Mouse (Mus musculus): ENCODE measurements around the gene Fam173a. TPM values are rescaled to one million over a fixed set of nuclear protein-coding genes. Genes with fewer than 3 reads are reported as not detected.

The Fam173a gene
- polyA plus RNA-seq, 1 experiment = 135 TPM

DNA sequence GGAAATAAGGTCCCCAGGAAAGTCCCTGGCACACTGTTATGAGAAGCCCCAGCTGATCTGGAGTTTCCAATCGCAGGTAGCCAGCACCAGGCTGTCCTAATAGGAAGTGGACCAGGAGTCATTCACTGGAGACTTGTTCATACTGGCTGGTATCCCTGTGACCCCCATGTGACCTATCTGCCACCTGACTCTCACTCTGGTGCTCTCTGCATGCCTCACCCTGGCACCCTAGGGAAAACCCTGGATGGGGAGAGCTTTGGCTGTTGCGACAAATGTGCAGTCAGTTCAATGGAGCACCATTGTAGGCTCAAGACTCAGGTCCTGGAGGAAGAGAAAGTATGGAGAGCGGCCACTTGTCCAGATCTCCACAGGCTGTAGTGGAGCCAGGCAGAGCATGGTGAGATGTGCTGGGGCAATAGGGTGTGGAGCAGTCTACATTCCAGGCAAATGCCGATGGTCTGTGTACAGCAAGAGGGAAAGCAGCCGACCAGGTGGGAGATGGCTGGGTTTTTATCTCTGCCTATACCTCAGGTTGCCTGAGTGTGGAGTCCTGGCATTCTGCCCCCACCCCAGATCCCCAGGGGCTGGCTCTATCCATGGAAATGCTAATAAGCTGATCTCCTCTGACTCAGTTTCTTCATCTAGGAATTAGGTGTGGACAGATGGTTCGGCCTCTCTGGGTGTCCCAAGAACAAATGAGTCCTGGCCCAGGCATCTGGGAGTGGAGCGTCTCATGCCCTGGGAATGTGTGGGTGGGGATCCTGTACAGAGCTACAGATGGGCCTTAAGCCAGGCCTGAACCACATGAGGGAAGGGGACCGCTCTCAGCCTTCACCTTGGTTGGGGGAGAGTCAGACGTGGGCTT is 36.1 kb downstream of the Fam173a start:
- TF ChIP-seq POLR2A (IDR thresholded peaks at IDR 0.05; ENCODE audit: low read depth, low read length) (no peak), CTCF (IDR thresholded peaks at IDR 0.05; ENCODE audit: extremely low read depth, insufficient read length, insufficient replicate concordance, low read depth, low read length) (no peak)
- Histone ChIP-seq H3K4me3 (ENCODE audit: low read depth, low read length) (no peak overlapping the region), H3K4me1 (ENCODE audit: control insufficient read depth, insufficient read depth, insufficient read length, low read length) (no peaks in the 10 kb centered on the region), H3K27me3 (ENCODE audit: control insufficient read depth, insufficient read depth, low read length) (no peaks in the 10 kb centered on the region), H3K36me3 (ENCODE audit: control insufficient read depth, insufficient read depth, low read length) (no peaks in the 10 kb centered on the region), H3K27ac (ENCODE audit: insufficient read depth, low read depth, low read length) (no peak overlapping the region)
- 63% methylated on average over 9 of the region's 9 CpGs for WGBS

- H3K27ac ChIP-seq (ENCODE audit: insufficient read depth, low read depth, low read length) = no peak overlapping the region
- H3K4me3 ChIP-seq (ENCODE audit: low read depth, low read length) = no peak overlapping the region
- no peaks in the 10 kb centered on the region for H3K4me1 ChIP-seq (ENCODE audit: control insufficient read depth, insufficient read depth, insufficient read length, low read length)
- H3K36me3 ChIP-seq (ENCODE audit: control insufficient read depth, insufficient read depth, low read length) = no peaks in the 10 kb centered on the region
- H3K27me3 ChIP-seq (ENCODE audit: control insufficient read depth, insufficient read depth, low read length) = no peaks in the 10 kb centered on the region
- WGBS = 19% methylated on average over 4 of the region's 4 CpGs
- TF ChIP-seq POLR2A (IDR thresholded peaks at IDR 0.05; ENCODE audit: low read depth, low read length) = no peak
- TF ChIP-seq CTCF (IDR thresholded peaks at IDR 0.05; ENCODE audit: extremely low read depth, insufficient read length, insufficient replicate concordance, low read depth, low read length) = no peak
Measured at GRCm38 (mm10) chr17:25755627-25756377, 36.9 kb downstream of the Fam173a start.

DNA sequence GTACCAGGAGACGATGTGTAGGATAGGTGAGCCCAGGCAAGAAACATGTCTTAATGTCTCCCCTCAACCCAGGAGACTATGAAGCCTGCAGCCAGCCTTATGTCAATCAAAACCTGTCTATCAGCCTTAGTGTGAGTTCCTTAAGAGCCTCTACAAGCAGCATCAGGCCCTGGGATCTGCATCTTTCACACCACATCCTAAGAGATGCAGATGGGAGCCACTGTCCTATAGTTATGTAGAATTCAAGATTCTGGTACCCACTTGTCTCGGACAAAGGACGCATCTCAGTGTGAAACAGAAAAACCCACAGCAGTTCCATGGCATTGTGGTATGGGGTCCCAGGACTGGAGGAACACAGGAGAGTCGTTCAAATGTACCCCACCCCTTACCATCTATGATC is 37.6 kb downstream of the Fam173a start:
- no peaks in the 10 kb centered on the region for H3K27me3 ChIP-seq (ENCODE audit: control insufficient read depth, insufficient read depth, low read length)
- WGBS = 68% methylated on average over 4 of the region's 4 CpGs
- no peak overlapping the region for H3K27ac ChIP-seq (ENCODE audit: insufficient read depth, low read depth, low read length)
- H3K36me3 ChIP-seq (ENCODE audit: control insufficient read depth, insufficient read depth, low read length) = no peaks in the 10 kb centered on the region
- no peak overlapping the region for H3K4me3 ChIP-seq (ENCODE audit: low read depth, low read length)
- no peaks in the 10 kb centered on the region for H3K4me1 ChIP-seq (ENCODE audit: control insufficient read depth, insufficient read depth, insufficient read length, low read length)
- no peak for TF ChIP-seq CTCF (IDR thresholded peaks at IDR 0.05; ENCODE audit: extremely low read depth, insufficient read length, insufficient replicate concordance, low read depth, low read length)
- TF ChIP-seq POLR2A (IDR thresholded peaks at IDR 0.05; ENCODE audit: low read depth, low read length) = no peak

GRCm38 (mm10) chr17:25754241-25754640 is 38.5 kb downstream of the Fam173a start, which contains the start of gene Msln:
Gene Msln, minus strand, starts transcription at chr17:25754378.
- TF ChIP-seq CTCF (IDR thresholded peaks at IDR 0.05; ENCODE audit: extremely low read depth, insufficient read length, insufficient replicate concordance, low read depth, low read length) = no peak
- TF ChIP-seq POLR2A (IDR thresholded peaks at IDR 0.05; ENCODE audit: low read depth, low read length) = no peak
- no peak within 1 kb of the TSS for H3K27ac ChIP-seq (ENCODE audit: insufficient read depth, low read depth, low read length)
- H3K27me3 ChIP-seq (ENCODE audit: control insufficient read depth, insufficient read depth, low read length) = no peaks in the 10 kb centered on the region
- no peaks in the 10 kb centered on the region for H3K36me3 ChIP-seq (ENCODE audit: control insufficient read depth, insufficient read depth, low read length)
- H3K4me1 ChIP-seq (ENCODE audit: control insufficient read depth, insufficient read depth, insufficient read length, low read length) = no peaks in the 10 kb centered on the region
- whole genome bisulfite sequencing = 72% methylated on average over 9 of the region's 9 CpGs
- no peak within 1 kb of the TSS for H3K4me3 ChIP-seq (ENCODE audit: low read depth, low read length)

GRCm38 (mm10) chr17:25751446-25751845 is 41.3 kb downstream of the Fam173a start:
- TF ChIP-seq CTCF (IDR thresholded peaks at IDR 0.05; ENCODE audit: extremely low read depth, insufficient read length, insufficient replicate concordance, low read depth, low read length) (no peak), POLR2A (IDR thresholded peaks at IDR 0.05; ENCODE audit: low read depth, low read length) (no peak)
- Histone ChIP-seq H3K27me3 (ENCODE audit: control insufficient read depth, insufficient read depth, low read length) (no peaks in the 10 kb centered on the region), H3K4me3 (ENCODE audit: low read depth, low read length) (no peak overlapping the region), H3K4me1 (ENCODE audit: control insufficient read depth, insufficient read depth, insufficient read length, low read length) (no peaks in the 10 kb centered on the region), H3K27ac (ENCODE audit: insufficient read depth, low read depth, low read length) (no peak overlapping the region), H3K36me3 (ENCODE audit: control insufficient read depth, insufficient read depth, low read length) (no peaks in the 10 kb centered on the region)
- 6% methylated on average over 5 of the region's 5 CpGs for WGBS

DNA sequence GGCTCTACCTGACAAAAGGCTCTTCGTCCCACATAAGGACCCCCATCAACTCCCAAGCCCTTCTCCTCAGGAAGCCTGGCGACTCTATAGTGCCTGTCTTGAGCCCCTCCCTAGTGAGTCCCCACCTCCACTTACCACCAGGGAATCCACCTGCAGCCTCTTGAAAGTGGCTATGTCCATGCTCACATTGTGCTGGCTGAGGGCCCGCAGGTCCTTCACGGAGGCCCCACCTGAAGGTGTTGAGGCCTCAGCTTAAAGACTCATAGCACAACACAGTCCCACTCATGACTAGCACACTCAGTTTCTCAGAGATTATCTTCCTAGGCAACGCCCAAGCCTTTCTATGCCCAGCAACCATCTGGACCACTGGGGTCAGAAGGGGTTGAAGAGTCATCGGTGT is 43.4 kb downstream of the Fam173a start:
- no peaks in the 10 kb centered on the region for H3K4me1 ChIP-seq (ENCODE audit: control insufficient read depth, insufficient read depth, insufficient read length, low read length)
- H3K27ac ChIP-seq (ENCODE audit: insufficient read depth, low read depth, low read length) = no peak overlapping the region
- TF ChIP-seq POLR2A (IDR thresholded peaks at IDR 0.05; ENCODE audit: low read depth, low read length) (no peak), CTCF (IDR thresholded peaks at IDR 0.05; ENCODE audit: extremely low read depth, insufficient read length, insufficient replicate concordance, low read depth, low read length) (no peak)
- WGBS = 83% methylated on average over 6 of the region's 6 CpGs
- H3K4me3 ChIP-seq (ENCODE audit: low read depth, low read length) = no peak overlapping the region
- no peaks in the 10 kb centered on the region for H3K36me3 ChIP-seq (ENCODE audit: control insufficient read depth, insufficient read depth, low read length)
- H3K27me3 ChIP-seq (ENCODE audit: control insufficient read depth, insufficient read depth, low read length) = no peaks in the 10 kb centered on the region

GRCm38 (mm10) chr17:25748238-25748637 is 44.5 kb downstream of the Fam173a start:
- WGBS = 87% methylated on average over 4 of the region's 4 CpGs
- Histone ChIP-seq H3K36me3 (ENCODE audit: control insufficient read depth, insufficient read depth, low read length) (no peaks in the 10 kb centered on the region), H3K4me3 (ENCODE audit: low read depth, low read length) (no peak overlapping the region), H3K27ac (ENCODE audit: insufficient read depth, low read depth, low read length) (no peak overlapping the region), H3K4me1 (ENCODE audit: control insufficient read depth, insufficient read depth, insufficient read length, low read length) (no peaks in the 10 kb centered on the region), H3K27me3 (ENCODE audit: control insufficient read depth, insufficient read depth, low read length) (no peaks in the 10 kb centered on the region)
- TF ChIP-seq CTCF (IDR thresholded peaks at IDR 0.05; ENCODE audit: extremely low read depth, insufficient read length, insufficient replicate concordance, low read depth, low read length) (no peak), POLR2A (IDR thresholded peaks at IDR 0.05; ENCODE audit: low read depth, low read length) (no peak)
